Mouse (Mus musculus): ENCODE measurements around the gene Olfr1258. TPM values are rescaled to one million over a fixed set of nuclear protein-coding genes. Genes with fewer than 3 reads are reported as not detected.

Gene Olfr1258
- total RNA-seq (2023) = not detected

GRCm38 (mm10) chr2:89927009-89927408 is at the start of gene Olfr1258:
Olfr1258 (plus strand) TSS chr2:89927309.

GRCm38 (mm10) chr2:89878137-89878536 is 49.0 kb upstream of the Olfr1258 start, which contains the start of gene Olfr1257:
Olfr1257 (plus strand) TSS chr2:89878437.

GRCm38 (mm10) chr2:89948564-89948963 is 21.5 kb downstream of the Olfr1258 start, which contains the start of gene Olfr1259:
Olfr1259 (minus strand) TSS chr2:89948664.

GRCm38 (mm10) chr2:89974184-89974583 is 47.1 kb downstream of the Olfr1258 start, which contains the start of gene Olfr1260:
Olfr1260 (plus strand) TSS chr2:89974340.

Other genes with a start within 250 kb of the Olfr1258 start
- not detected for gene Olfr1252, start 202.3 kb upstream of the Olfr1258 start, total RNA-seq (2023)
- not detected for gene Olfr1253, start 170.2 kb upstream of the Olfr1258 start, total RNA-seq (2023)
- gene Olfr1254, start 133.7 kb upstream of the Olfr1258 start, total RNA-seq (2023) = not detected
- not detected for gene Olfr1255, start 115.3 kb upstream of the Olfr1258 start, total RNA-seq (2023)
- gene Olfr1256, start 85.8 kb upstream of the Olfr1258 start, total RNA-seq (2023) = not detected
- gene Olfr48, start 79.1 kb upstream of the Olfr1258 start, total RNA-seq (2023) = not detected
- gene Olfr1257, start 48.9 kb upstream of the Olfr1258 start, total RNA-seq (2023) = not detected
- not detected for gene Olfr1259, start 21.4 kb downstream of the Olfr1258 start, total RNA-seq (2023)
- not detected for gene Olfr1260, start 47.0 kb downstream of the Olfr1258 start, total RNA-seq (2023)
- not detected for gene Olfr1261, start 63.9 kb downstream of the Olfr1258 start, total RNA-seq (2023)
- gene Olfr1262, start 72.8 kb downstream of the Olfr1258 start, total RNA-seq (2023) = not detected
- gene Olfr1263, start 84.8 kb downstream of the Olfr1258 start, total RNA-seq (2023) = not detected
- gene Olfr1264, start 98.3 kb downstream of the Olfr1258 start, total RNA-seq (2023) = not detected
- gene Olfr1265, start 108.0 kb downstream of the Olfr1258 start, total RNA-seq (2023) = not detected
- not detected for gene Olfr140, start 136.3 kb downstream of the Olfr1258 start, total RNA-seq (2023)
- gene Olfr1269, start 194.1 kb downstream of the Olfr1258 start, total RNA-seq (2023) = not detected
- not detected for gene Olfr32, start 215.0 kb downstream of the Olfr1258 start, total RNA-seq (2023)
- not detected for gene Olfr1270, start 225.8 kb downstream of the Olfr1258 start, total RNA-seq (2023)

Measured in T-cell, adult 66 days (primary cell).